Mouse (Mus musculus): ENCODE measurements around the gene D10Wsu102e.
"Not testable (repeated sequence)": the region's sequence is repeated elsewhere in the genome, so short reads cannot be mapped to it uniquely, and the experiment has no call there.

Gene D10Wsu102e

DNA sequence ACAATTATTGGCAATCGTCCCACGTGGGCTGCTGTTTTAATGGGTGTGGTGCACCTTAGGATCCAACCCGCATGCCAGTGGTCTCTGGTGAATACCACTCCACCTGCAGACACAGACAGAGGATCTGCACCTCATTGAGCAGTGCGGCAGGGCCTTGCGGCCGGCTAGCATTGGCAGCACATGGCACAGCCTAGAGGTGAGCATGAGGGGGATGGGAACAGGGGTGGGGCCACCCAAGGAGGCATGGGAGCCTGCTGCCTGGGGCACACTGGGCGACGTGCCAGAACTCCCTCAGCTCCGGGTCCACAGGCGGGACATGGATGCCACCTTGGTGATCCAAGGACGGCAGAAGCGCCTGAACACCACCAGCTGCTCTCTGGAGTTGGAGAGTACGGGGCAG, 23.8 kb downstream of the D10Wsu102e start:
- no peak for DNase-seq (ENCODE audit: inconsistent age in 2 of 2, low spot score in 1 of 2)

DNA sequence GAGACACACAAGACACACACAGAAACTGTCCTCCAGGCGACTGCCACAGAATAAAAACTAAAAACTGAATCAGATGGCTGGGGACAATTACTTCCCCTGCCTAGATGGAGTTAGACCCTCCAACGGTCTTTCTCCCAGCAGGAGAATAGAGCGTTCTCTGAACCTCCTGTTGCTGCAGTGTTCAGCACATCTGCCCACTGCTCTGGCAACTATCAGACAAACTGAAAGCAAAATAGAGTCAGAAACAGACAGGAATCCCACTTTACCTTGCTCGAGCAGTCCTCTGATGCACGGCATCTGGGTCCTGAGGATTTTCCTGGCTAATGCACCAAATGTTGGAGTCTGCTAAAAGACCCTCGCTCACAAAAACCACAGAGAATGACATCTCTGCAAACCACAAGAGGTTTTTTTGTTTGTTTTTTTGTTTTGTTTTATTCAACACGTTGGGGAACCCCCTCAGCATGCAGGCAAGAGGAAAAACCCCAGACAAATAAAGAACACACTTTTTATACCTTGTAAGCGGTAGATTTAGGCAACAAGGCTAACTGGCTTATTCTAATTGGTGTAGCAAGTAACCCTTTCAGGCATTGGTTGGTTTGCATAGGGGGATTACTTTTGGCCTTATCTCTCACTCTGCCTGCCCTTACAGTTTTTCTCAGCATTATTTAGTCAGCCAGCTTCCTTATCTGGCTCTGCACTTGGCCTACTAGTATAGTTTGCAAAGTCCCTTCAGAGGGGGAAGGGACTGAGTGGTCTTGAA, 24.6 kb downstream of the D10Wsu102e start:
- DNase-seq (ENCODE audit: inconsistent age in 2 of 2, low spot score in 1 of 2), result no peak

- DNase-seq (ENCODE audit: inconsistent age in 2 of 2, low spot score in 1 of 2), result no peak
Measured at GRCm38 (mm10) chr10:83385330-83385910, 25.4 kb downstream of the D10Wsu102e start.

DNA sequence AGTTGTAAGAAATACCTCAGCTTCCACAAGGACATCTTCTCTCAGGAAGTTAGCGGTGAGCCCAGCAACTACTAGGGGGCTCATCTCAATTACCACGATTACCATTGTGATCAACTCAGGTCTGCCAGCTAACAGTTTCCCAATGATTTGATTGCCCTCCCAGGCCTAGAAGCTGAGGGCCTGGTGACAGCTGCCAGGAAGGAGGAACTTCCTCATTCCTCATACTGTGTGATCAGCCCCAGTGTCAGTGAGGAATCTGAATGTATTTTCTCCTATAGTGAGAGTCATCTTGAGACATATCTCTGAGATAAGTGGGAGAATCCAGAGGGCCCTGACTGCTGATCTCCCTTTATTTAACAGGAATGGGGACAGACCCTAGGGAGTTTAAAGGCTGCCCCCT, 37.3 kb downstream of the D10Wsu102e start:
- no peak for DNase-seq (ENCODE audit: inconsistent age in 2 of 2, low spot score in 1 of 2)

DNA sequence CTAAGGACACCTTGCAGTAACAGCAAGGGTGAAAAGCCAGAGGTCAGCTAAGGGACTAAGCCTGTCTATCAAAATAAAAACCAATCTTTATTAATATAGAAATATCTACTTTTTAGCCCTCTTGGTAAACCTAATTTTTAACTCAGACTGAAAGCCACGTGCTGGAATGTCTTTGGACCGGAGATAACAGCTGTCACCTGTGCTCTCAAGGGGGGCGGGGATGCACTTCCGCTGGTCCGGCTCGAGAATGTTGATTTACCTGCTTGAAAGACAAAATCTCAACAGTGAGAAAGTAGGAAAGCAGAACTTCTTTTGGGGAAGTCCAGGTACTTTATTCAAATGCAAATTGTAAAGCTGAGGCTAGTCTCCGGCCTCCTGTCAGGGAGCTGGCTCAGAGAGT, 40.9 kb downstream of the D10Wsu102e start:
- DNase-seq (ENCODE audit: inconsistent age in 2 of 2, low spot score in 1 of 2), result not testable (repeated sequence)

DNA sequence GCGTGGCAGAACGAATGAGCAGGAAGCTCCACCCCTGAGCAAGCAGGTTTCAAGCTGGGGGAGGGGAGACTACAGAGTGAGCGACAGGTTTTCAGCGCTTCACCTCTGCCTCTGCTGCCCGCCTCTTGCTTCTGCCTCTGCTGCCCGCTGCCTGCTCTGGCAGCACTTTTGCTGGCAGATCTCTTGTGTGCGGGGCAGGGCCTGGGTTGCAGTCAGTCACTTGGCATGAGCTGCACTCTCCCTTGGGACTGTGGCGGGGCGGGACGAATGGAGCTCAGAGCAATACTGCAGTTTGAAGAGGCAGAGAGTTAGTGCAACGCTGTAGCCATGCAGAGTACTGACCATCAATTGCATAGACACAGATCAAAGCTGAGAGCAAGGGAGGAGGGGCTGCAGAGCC, 45.0 kb downstream of the D10Wsu102e start:
- peak in 1 of 2 experiments; percentile 40 for DNase-seq (ENCODE audit: inconsistent age in 2 of 2, low spot score in 1 of 2)

DNA sequence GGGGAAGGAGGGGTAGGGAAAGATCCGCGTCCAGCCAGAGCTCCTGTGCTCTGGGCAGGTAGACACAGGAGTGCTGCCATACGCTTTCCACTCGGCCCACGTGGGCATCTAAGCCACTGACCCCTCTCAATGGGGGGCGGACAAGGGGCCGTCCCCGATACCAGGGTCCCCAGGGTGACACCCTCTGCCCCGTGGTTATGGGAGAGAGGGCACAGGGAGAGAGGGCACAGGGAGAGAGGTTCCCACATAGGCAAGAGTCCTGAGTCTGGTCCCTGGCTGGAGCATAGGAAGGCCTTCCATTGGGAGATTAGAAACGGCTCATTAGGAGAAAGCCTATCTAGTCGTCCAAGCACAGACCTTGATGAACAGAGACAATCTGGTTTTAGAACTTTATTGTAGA, 45.7 kb downstream of the D10Wsu102e start:
- no peak for DNase-seq (ENCODE audit: inconsistent age in 2 of 2, low spot score in 1 of 2)

DNA sequence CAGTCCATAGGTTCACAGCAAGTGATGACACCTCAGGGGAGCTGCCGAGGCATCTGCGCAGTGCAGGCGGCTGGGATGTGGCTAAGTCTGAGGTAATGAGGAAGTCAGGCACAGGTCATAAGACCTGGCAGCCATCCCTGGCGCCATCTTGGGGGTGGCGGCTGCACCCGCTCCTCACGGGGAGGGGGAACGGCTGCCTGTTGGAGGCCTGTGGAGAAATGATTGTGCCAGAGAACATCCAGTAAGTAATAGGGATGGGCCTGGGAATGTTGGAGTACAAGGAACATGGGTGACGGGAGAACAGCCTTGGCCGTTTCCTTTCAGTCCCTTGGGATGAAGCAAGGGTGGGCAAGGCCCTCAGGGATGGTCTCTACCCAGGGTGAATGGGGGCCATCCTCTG, 47.1 kb downstream of the D10Wsu102e start:
- no peak for DNase-seq (ENCODE audit: inconsistent age in 2 of 2, low spot score in 1 of 2)

GRCm38 (mm10) chr10:83418466-83418865, 58.4 kb downstream of the D10Wsu102e start:
- not testable (repeated sequence) for DNase-seq (ENCODE audit: inconsistent age in 2 of 2, low spot score in 1 of 2)

DNA sequence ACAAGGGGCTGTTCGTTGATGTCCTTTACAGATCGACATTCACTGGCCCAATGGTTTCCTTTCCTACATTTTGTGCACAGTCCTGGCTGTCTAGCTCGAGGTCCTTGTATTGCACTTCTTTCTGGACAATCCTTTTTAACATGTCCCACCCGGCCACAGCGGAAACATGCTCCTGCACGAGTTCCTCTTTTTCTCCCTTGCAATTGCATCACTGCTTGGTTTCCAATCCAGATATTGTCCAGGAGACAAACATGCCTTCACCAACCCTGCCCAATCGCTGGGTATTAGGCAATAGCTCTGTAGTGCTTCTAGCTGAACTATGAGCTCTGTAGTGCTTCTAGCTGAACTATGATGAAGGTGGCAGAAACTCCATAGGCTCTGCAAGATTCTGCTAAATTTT, 88.6 kb downstream of the D10Wsu102e start:
- DNase-seq (ENCODE audit: inconsistent age in 2 of 2, low spot score in 1 of 2), result no peak

DNA sequence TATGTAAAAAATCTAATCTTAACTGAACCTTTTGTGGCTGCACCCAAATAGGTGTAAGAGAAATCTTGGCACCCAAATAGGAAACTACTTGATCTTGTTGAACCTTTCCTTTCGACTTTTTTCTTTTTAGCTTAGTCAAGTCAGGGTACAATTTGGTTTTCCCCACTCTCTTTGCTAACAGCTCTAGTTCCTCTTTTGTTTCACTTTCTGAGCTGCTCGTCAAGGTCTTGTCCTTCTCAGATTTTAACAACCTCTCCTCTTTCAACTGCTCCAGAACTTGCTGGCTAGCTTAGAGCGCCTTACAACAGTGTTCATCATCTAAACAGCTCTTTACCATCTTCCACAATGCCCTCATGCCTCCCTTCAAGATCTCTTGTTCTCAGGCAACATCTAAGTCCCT, 97.5 kb downstream of the D10Wsu102e start:
- no peak for DNase-seq (ENCODE audit: inconsistent age in 2 of 2, low spot score in 1 of 2)

GRCm38 (mm10) chr10:83475226-83475625, 115.2 kb downstream of the D10Wsu102e start:
- no peak for DNase-seq (ENCODE audit: inconsistent age in 2 of 2, low spot score in 1 of 2)

DNA sequence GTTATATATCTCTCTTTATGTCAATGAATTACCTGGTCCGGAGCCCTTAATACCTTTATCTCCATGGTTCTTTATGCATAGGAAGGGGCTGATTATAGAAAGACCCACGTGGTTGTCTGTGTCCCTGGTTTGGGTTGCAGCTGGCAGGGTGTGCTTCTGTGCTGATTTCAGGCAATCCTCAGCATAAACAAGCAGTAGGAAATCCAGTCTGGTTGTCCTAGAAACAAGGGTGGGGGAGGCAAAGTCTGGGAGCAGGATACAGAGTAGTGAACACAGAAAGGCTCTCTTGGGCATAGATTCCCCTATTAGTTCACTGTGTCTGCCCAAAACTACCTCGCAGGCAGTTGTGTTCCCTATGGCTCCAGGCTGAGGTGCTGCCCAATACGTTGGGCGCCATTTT, 117.3 kb downstream of the D10Wsu102e start:
- no peak for DNase-seq (ENCODE audit: inconsistent age in 2 of 2, low spot score in 1 of 2)

GRCm38 (mm10) chr10:83490506-83490905, 130.5 kb downstream of the D10Wsu102e start:
- DNase-seq (ENCODE audit: inconsistent age in 2 of 2, low spot score in 1 of 2), result no peak

DNA sequence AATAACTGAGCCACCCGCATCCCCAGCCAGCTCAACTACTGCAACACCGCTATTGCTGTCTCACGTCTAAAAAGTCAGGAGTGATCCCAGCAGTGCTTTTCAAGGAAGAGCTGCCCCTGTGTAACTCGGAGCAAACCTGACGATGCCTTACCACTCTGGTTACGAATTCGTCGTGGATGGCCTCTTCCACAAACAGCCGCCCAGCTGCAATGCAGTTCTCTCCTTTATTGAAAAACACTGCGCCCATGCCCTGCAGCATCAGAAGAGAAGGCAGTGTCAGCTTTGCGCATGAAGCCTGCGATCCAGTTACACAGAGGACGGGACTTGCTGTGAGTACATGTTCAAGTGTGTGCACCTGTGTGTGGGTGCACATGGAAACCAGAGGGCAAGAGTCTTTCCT, 137.3 kb downstream of the D10Wsu102e start:
- no peak for DNase-seq (ENCODE audit: inconsistent age in 2 of 2, low spot score in 1 of 2)

DNA sequence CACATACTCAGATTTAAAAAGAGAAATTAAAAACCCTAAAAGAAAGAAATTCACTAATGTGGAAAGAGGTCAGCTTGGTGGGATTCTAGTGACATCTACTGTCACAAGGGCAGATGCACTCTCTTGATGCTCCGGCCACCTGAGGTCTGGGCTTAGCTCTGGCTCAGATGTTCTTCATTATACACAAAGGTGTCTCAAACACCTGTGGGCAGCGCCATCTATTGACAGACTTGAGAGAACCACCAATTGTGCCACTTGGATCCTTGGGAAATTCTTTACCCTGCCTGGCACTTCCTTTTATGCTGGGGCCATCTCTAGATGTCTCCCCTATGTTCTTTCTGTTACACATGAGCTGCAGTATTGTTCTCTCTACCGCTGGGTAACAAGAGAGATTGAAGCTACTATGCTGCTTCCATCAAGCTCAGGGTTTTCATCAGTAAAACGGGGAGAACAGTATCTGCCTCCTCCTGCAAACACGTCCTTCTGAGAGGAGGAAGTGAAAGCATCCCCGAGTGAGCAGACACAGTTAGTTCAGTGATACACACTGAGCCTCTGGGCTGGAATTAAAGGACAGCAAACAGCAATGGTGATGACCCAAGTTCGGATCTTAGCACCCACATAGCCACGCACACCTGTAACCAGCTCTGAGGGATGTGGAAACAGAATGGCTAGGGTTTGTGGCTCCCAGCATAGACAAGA, 149.1 kb downstream of the D10Wsu102e start:
- peak in 1 of 2 experiments; percentile 23 for DNase-seq (ENCODE audit: inconsistent age in 2 of 2, low spot score in 1 of 2)

GRCm38 (mm10) chr10:83511304-83511703, 151.3 kb downstream of the D10Wsu102e start:
- no peak for DNase-seq (ENCODE audit: inconsistent age in 2 of 2, low spot score in 1 of 2)

GRCm38 (mm10) chr10:83513736-83514135, 153.7 kb downstream of the D10Wsu102e start:
- DNase-seq (ENCODE audit: inconsistent age in 2 of 2, low spot score in 1 of 2), result no peak

DNA sequence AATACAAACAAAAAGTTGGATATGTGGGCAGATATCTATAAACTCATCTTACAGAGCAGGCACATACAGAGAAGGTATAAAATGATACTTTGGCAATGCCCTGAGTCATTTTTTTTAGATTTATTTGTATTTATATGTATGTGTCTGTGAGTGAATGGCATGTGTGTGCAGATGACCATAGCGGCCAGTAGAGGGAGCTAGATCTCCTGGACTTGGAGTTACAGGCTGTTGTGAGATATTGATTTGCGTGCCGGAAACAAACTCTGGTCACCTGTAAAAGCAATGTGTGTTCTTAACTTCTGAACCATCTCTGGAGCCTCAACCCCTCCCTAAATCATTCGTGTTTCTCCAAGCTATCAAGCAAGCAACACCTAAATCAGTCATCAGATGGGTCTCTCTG, 161.0 kb downstream of the D10Wsu102e start:
- no peak for DNase-seq (ENCODE audit: inconsistent age in 2 of 2, low spot score in 1 of 2)

GRCm38 (mm10) chr10:83524238-83524637, 164.2 kb downstream of the D10Wsu102e start:
- DNase-seq (ENCODE audit: inconsistent age in 2 of 2, low spot score in 1 of 2), result not testable (repeated sequence)

DNA sequence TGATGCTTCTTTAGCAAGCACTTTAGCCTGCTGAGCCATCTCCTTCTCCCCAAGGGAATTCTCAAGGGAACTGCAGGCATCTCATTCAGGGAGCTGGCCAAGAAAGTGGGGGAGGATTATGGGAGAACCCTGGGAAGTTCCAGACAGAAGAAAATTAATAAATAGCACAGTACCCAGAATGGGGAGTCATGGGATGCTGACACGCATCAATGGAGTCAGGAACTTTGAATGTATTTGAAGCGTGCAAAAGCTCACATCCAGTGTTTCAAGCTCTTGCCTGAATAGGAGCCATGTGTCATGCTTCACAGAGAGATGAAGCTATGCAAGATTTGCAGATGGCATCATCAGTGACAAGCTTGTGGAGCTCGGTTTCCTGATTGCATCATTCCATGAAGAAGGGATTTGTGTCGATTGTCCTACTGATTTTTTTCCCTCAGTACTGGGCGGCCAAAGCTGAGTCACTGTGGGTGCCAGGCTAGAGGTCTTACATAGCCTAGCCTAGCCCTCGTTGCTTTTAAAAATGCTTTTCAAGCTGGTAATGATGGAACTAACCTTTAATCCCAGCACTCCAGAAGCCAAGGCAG, 170.5 kb downstream of the D10Wsu102e start:
- DNase-seq (ENCODE audit: inconsistent age in 2 of 2, low spot score in 1 of 2), result no peak
